Mouse (Mus musculus): Measurements from ENCODE around the gene Aff4.

- no peak for TF ChIP-seq ZNF384 (IDR thresholded peaks at IDR 0.05; ENCODE audit: low read depth, low read length)
- TF ChIP-seq ZC3H11A (IDR thresholded peaks at IDR 0.05; ENCODE audit: borderline replicate concordance, low read depth, low read length) = no peak
- TF ChIP-seq CHD2 (IDR thresholded peaks at IDR 0.05; ENCODE audit: low read depth, low read length) = no peak
- TF ChIP-seq HCFC1 (IDR thresholded peaks at IDR 0.05; ENCODE audit: borderline replicate concordance, insufficient read depth, low read length) = no peak
- no peak for TF ChIP-seq MAFK (IDR thresholded peaks at IDR 0.05; ENCODE audit: insufficient read depth, low read depth, low read length)
Observed at GRCm38 (mm10) chr11:53316996-53317395, 33.6 kb upstream of the Aff4 start.
